Mouse (Mus musculus) ES-Bruce4 (cell line): Measurements from ENCODE around the gene Hsf2bp.

ENCODE experiments used
- CTCF ChIP-seq: IDR thresholded peaks from one replicate; pipeline ENCODE4 v1.8.1; 2011; ENCODE audit warnings: low read depth, low read length
- POLR2A ChIP-seq: IDR thresholded peaks from one replicate; pipeline ENCODE4 v1.8.1; 2011; ENCODE audit warnings: low read length; ENCODE audit not compliant: insufficient read depth

DNA sequence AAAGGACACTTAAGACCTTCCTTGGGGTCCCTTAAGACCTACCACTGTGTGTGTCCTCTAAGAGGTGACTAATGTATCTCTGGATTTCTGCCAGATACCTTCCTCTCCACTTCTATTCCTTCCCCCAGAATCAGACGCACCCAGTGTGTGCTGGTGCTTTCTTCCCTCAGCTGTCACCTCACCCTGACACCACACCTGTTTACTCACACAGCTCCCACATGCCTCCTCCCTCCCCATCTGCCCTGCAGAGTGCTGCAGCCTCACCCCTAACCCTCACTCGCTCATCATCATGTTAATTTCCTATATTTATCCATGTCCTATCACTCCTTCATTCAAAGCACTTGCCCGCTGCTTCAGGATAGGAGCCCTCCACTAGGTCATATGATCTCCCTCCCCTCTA, 23.9 kb downstream of the Hsf2bp start:
- TF ChIP-seq POLR2A (no peak), CTCF (no peak)
